In the genomic region with DNA sequence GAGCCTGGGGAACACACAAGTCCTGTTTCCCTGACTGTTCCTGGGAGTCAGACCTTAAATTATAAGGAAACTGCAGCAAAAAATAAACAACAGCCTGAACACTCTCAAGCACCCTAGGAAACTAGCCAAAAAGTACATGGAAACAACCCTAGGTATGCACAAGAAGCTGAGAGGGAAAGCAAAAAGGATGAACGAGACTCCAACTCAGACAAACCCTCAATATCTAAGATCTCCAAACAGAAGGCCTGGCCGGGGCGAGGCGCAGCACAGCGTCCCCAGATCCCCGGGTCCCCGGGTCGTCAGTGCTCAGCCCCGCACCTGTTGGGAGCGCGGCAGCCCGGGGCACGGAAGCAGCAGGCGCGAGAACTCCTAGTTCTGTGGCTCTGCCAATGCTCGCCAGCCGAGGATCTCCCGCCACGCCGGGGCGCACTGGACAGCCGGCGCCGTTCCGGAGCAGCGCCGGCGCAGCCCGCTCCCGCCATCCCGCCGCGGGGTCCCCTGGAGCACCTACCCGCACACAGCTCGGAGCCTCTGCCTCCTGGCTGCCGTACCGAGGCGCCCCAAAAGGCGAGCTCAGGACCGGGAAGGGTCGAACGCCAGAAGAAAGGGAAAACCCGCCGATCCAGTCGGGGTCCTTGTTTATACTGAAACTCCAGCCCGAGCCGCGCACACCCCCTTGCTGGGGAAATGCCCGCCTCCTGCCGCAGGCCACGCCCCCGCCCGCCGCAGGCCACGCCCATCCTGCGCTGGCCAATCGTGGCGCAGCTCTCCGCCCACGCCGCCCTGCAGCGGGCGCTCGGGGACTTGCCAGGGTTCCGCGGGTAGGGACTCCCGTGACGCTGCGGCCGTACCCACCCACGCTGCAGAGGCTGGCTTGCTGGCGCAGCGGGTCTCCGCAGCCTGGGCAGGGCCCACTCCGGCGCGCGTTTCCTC, we compare ENCODE assay signal across 8 mouse cellular contexts.
DNase-seq lines count a peak whose midpoint lies in the region; ATAC-seq and TF ChIP-seq lines count a peak whose summit lies in the region.

No protein-coding gene starts in this region.

- H3K9me3 ChIP-seq in heart, embryonic 13.5 days: no peaks in the 10 kb centered on the region
- H3K9me3 ChIP-seq in liver, embryonic 11.5 days (ENCODE audit: control insufficient read depth, low read length): no peaks in the 10 kb centered on the region

- no peak for TF ChIP-seq POLR2A in myocyte (IDR thresholded peaks at IDR 0.05; ENCODE audit: insufficient read length, low read depth)

- peak; percentile 89 for ATAC-seq in erythroid progenitor cell, adult 5-6 weeks (replicated peaks; ENCODE audit: low FRiP score, poor library complexity, severe bottlenecking)
- peak; percentile 90 for ATAC-seq in heart, embryonic 13.5 days (ENCODE audit: extremely low read depth, insufficient number of reproducible peaks, low FRiP score, low TSS enrichment)
- ATAC-seq in liver, embryonic 11.5 days (replicated peaks; ENCODE audit: low FRiP score): peak; percentile 94

- under 1% methylated on average over 76 of the region's 78 CpGs for WGBS in heart, embryonic 13.5 days
- WGBS in liver, embryonic 11.5 days: under 1% methylated on average over 75 of the region's 78 CpGs

- no peaks in the 10 kb centered on the region for H3K4me1 ChIP-seq in brown adipose tissue, adult 24 weeks (ENCODE audit: control insufficient read depth, insufficient read depth, insufficient read length, low read length)
- peaks cover 41% of the 10 kb centered on the region for H3K4me1 ChIP-seq in heart, embryonic 13.5 days
- peaks cover 15% of the 10 kb centered on the region for H3K4me1 ChIP-seq in liver, embryonic 11.5 days (replicated peaks; ENCODE audit: control insufficient read depth, insufficient read depth, low read length)

- H3K4me2 ChIP-seq in heart, embryonic 13.5 days: peak overlapping the region; percentile 82
- peak overlapping the region; percentile 96 for H3K4me2 ChIP-seq in liver, embryonic 11.5 days
- H3K4me2 ChIP-seq in myocyte (ENCODE audit: low read depth): peak overlapping the region; percentile 92

- H3K4me3 ChIP-seq in brown adipose tissue, adult 24 weeks (ENCODE audit: insufficient read depth, low read depth, low read length): peak overlapping the region; percentile 86
- peak overlapping the region; percentile 89 for H3K4me3 ChIP-seq in heart, embryonic 13.5 days
- peak overlapping the region; percentile 85 for H3K4me3 ChIP-seq in liver, embryonic 11.5 days (ENCODE audit: low read depth, low read length)
- peak overlapping the region; percentile 24 for H3K4me3 ChIP-seq in myocyte

- peak overlapping the region; percentile 93 for H3K9ac ChIP-seq in heart, embryonic 13.5 days
- H3K9ac ChIP-seq in liver, embryonic 11.5 days (ENCODE audit: low read depth, low read length): peak overlapping the region; percentile 76

- H3K36me3 ChIP-seq in heart, embryonic 13.5 days: no peaks in the 10 kb centered on the region
- H3K36me3 ChIP-seq in liver, embryonic 11.5 days (ENCODE audit: control insufficient read depth, insufficient read depth, low read length): no peaks in the 10 kb centered on the region
- no peaks in the 10 kb centered on the region for H3K36me3 ChIP-seq in myocyte (ENCODE audit: control insufficient read depth, insufficient read depth)

- peak overlapping the region; percentile 26 for H3ac ChIP-seq in myocyte (ENCODE audit: control insufficient read depth, insufficient read length)

- H3K27ac ChIP-seq in brown adipose tissue, adult 24 weeks (replicated peaks; ENCODE audit: low read depth, low read length): peak overlapping the region; percentile 26; the same call in 1 of the 2 replicates
- H3K27ac ChIP-seq in heart, embryonic 13.5 days (replicated peaks): peak overlapping the region; percentile 90
- H3K27ac ChIP-seq in liver, embryonic 11.5 days (ENCODE audit: low read depth, low read length): peak overlapping the region; percentile 22

- H3K79me2 ChIP-seq in myocyte (ENCODE audit: control insufficient read depth, insufficient read depth): no peaks in the 10 kb centered on the region

- H3K27me3 ChIP-seq in heart, embryonic 13.5 days (replicated peaks): no peaks in the 10 kb centered on the region
- no peaks in the 10 kb centered on the region for H3K27me3 ChIP-seq in liver, embryonic 11.5 days (replicated peaks; ENCODE audit: control insufficient read depth, insufficient read depth, low read length)
- H3K27me3 ChIP-seq in myocyte (ENCODE audit: control insufficient read depth, insufficient read depth, insufficient read length): no peaks in the 10 kb centered on the region

- DNase-seq in B cell, adult 2 months: peak; percentile 99
- peak; percentile 98 for DNase-seq in kidney, postnatal 10 days
- peak; percentile 95 for DNase-seq in liver, embryonic 11.5 days (ENCODE audit: low spot score)
- peak; percentile 93 to 97 for DNase-seq in spleen, postnatal 4 days (ENCODE audit: low spot score in 2 of 2)

TF ChIP-seq in myocyte, 11 proteins besides CTCF, POLR2A, EP300 and RAD21:
- TF ChIP-seq SRF (IDR thresholded peaks at IDR 0.05; ENCODE audit: control insufficient read depth, insufficient read length, low read depth) (peak; percentile 42), TCF3 (IDR thresholded peaks at IDR 0.05; ENCODE audit: insufficient read length, low read depth) (no peak), MAX (IDR thresholded peaks at IDR 0.05; ENCODE audit: low read depth) (no peak), TCF12 (IDR thresholded peaks at IDR 0.05; ENCODE audit: insufficient read depth, poor library complexity, severe bottlenecking) (no peak), MYOG (IDR thresholded peaks at IDR 0.05; ENCODE audit: control insufficient read depth in 1 of 3, insufficient read depth in 1 of 3, insufficient read length in 2 of 3, low read depth in 2 of 3) (peak in 1 of 3 experiments; percentile 49), REST (IDR thresholded peaks at IDR 0.05; ENCODE audit: insufficient read depth, insufficient read length) (no peak), CEBPB (IDR thresholded peaks at IDR 0.05; ENCODE audit: insufficient read depth, poor library complexity, severe bottlenecking) (no peak), MYOD1 (IDR thresholded peaks at IDR 0.05; ENCODE audit: control insufficient read depth in 1 of 3, insufficient read length in 2 of 3, low read depth in 2 of 3) (peak in 1 of 3 experiments; percentile 47), POLR2AphosphoS2 (IDR thresholded peaks at IDR 0.05; ENCODE audit: insufficient read length, low read depth) (no peak), E2F4 (IDR thresholded peaks at IDR 0.05; ENCODE audit: insufficient read depth) (peak; percentile 13), USF1 (IDR thresholded peaks at IDR 0.05; ENCODE audit: low read depth) (no peak)

Comparison
In these comparisons a context has a peak if more than half of its experiments do, and no peak if none do; other contexts are left out.
1. Peak in every context shown above with its lines: DNase-seq, ATAC-seq, H3K4me3 ChIP-seq and H3K27ac ChIP-seq.
2. H3K27ac ChIP-seq: peak in every context shown above with its lines; median percentile 90 in heart, embryonic 13.5 days; 26 in brown adipose tissue, adult 24 weeks; 22 in liver, embryonic 11.5 days.
3. H3K4me3 ChIP-seq: peak in every context shown above with its lines; median percentile 89 in heart, embryonic 13.5 days; 86 in brown adipose tissue, adult 24 weeks; 85 in liver, embryonic 11.5 days; 24 in myocyte.